Mouse (Mus musculus) embryonic fibroblast, embryonic 13.5 days (primary cell): ENCODE results near the gene Anxa6.

Experiments
- CTCF ChIP-seq: IDR thresholded peaks from 2 replicates; pipeline ENCODE4 v1.5.1; 2011; ENCODE audit warnings: mild to moderate bottlenecking, control low read depth, low read length, moderate library complexity, borderline replicate concordance; ENCODE audit not compliant: insufficient read depth
- POLR2A ChIP-seq: IDR thresholded peaks from 2 replicates; pipeline ENCODE4 v1.6.1; 2011; ENCODE audit warnings: low read depth, mild to moderate bottlenecking, control low read depth, low read length, moderate library complexity

- TF ChIP-seq CTCF = no peak
- TF ChIP-seq POLR2A = no peak
Observed at GRCm38 (mm10) chr11:55013802-55014201, 19.4 kb downstream of the Anxa6 start.
